Mouse (Mus musculus): ENCODE results near the gene Elfn2. TPM values are rescaled to one million over a fixed set of nuclear protein-coding genes. Genes with fewer than 3 reads are reported as not detected.

Gene Elfn2
- polyA plus RNA-seq (2015; fragmentation: Nextera tagmentation; extraction: Ambion mirVana): 0.10 and 0.13 TPM in 2 replicates

GRCm38 (mm10) chr15:78718290-78719250 lies at the start of gene Elfn2:
Elfn2 (minus strand) TSS chr15:78718771.
- H3K27ac ChIP-seq: no peak within 1 kb of the TSS
- peaks cover 50% of the 10 kb centered on the region for H3K27me3 ChIP-seq (ENCODE audit: insufficient read depth, low read length)
- H3K4me2 ChIP-seq (ENCODE audit: low read length): peak within 1 kb of the TSS; percentile 66
- peaks cover 8% of the 10 kb centered on the region for H3K4me1 ChIP-seq (replicated peaks; ENCODE audit: insufficient read depth, low read length)
- ATAC-seq (replicated peaks; ENCODE audit: low FRiP score, low read depth) (peak; percentile 38; the same call in 1 of the 2 replicates), DNase-seq (ENCODE audit: low spot score) (no peak)
- H3K9me3 ChIP-seq (replicated peaks; ENCODE audit: low read length): no peaks in the 10 kb centered on the region
- no peak for TF ChIP-seq CTCF (IDR thresholded peaks at IDR 0.05; ENCODE audit: low read depth)
- H3K9ac ChIP-seq (ENCODE audit: low read depth, low read length): no peak within 1 kb of the TSS; the same call in 1 of the 2 replicates
- H3K4me3 ChIP-seq (replicated peaks; ENCODE audit: low read depth, low read length): peak within 1 kb of the TSS; percentile 34
- no peaks in the 10 kb centered on the region for H3K36me3 ChIP-seq (ENCODE audit: insufficient read depth, low read length)
- 2% methylated on average over 66 of the region's 89 CpGs for WGBS

- no peak for TF ChIP-seq CTCF (IDR thresholded peaks at IDR 0.05; ENCODE audit: low read depth)
- Histone ChIP-seq H3K27ac (no peak overlapping the region), H3K9me3 (replicated peaks; ENCODE audit: low read length) (no peaks in the 10 kb centered on the region), H3K4me3 (replicated peaks; ENCODE audit: low read depth, low read length) (no peak overlapping the region), H3K9ac (ENCODE audit: low read depth, low read length) (no peak overlapping the region), H3K4me2 (ENCODE audit: low read length) (no peak overlapping the region), H3K36me3 (ENCODE audit: insufficient read depth, low read length) (no peaks in the 10 kb centered on the region), H3K27me3 (ENCODE audit: insufficient read depth, low read length) (no peaks in the 10 kb centered on the region), H3K4me1 (replicated peaks; ENCODE audit: insufficient read depth, low read length) (no peaks in the 10 kb centered on the region)
- DNase-seq (ENCODE audit: low spot score): no peak
- no peak for ATAC-seq (replicated peaks; ENCODE audit: low FRiP score, low read depth)
- 38% methylated on average over 5 of the region's 5 CpGs for WGBS
These were observed 45.1 kb upstream of the Elfn2 start for GRCm38 (mm10) chr15:78763704-78764103.

DNA sequence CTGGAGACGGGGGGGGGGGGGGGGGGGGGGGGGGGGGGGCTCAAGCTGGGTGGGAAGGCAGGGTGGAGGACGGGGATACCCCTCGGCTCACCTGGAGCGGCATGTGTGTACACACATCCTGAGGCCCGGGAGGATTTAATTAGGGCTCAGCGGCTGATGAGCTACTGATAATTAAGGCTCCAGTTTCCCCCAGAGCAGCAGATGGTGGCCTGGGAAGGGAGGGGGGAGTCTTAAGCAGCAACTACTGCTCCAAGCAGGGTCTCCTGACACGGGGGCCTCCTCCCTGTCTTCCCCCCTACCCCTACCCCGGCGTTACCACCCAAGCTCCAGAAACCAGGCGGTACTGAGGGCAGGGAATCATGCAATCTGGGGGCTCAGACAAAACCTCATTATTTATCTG lies 44.6 kb upstream of the Elfn2 start:
- no peak overlapping the region for H3K4me3 ChIP-seq (replicated peaks; ENCODE audit: low read depth, low read length)
- no peaks in the 10 kb centered on the region for H3K9me3 ChIP-seq (replicated peaks; ENCODE audit: low read length)
- 35% methylated on average over 6 of the region's 10 CpGs for WGBS
- H3K27me3 ChIP-seq (ENCODE audit: insufficient read depth, low read length): no peaks in the 10 kb centered on the region
- TF ChIP-seq CTCF (IDR thresholded peaks at IDR 0.05; ENCODE audit: low read depth): no peak
- H3K4me2 ChIP-seq (ENCODE audit: low read length): no peak overlapping the region
- no peak overlapping the region for H3K9ac ChIP-seq (ENCODE audit: low read depth, low read length)
- H3K4me1 ChIP-seq (replicated peaks; ENCODE audit: insufficient read depth, low read length): no peaks in the 10 kb centered on the region
- no peak overlapping the region for H3K27ac ChIP-seq
- ATAC-seq (replicated peaks; ENCODE audit: low FRiP score, low read depth) (no peak), DNase-seq (ENCODE audit: low spot score) (no peak)
- H3K36me3 ChIP-seq (ENCODE audit: insufficient read depth, low read length): no peaks in the 10 kb centered on the region

- Histone ChIP-seq H3K27ac (no peak overlapping the region), H3K9ac (ENCODE audit: low read depth, low read length) (no peak overlapping the region), H3K27me3 (ENCODE audit: insufficient read depth, low read length) (no peaks in the 10 kb centered on the region), H3K4me3 (replicated peaks; ENCODE audit: low read depth, low read length) (no peak overlapping the region), H3K4me2 (ENCODE audit: low read length) (no peak overlapping the region), H3K9me3 (replicated peaks; ENCODE audit: low read length) (no peaks in the 10 kb centered on the region), H3K4me1 (replicated peaks; ENCODE audit: insufficient read depth, low read length) (no peaks in the 10 kb centered on the region), H3K36me3 (ENCODE audit: insufficient read depth, low read length) (no peaks in the 10 kb centered on the region)
- ATAC-seq (replicated peaks; ENCODE audit: low FRiP score, low read depth) (no peak), DNase-seq (ENCODE audit: low spot score) (no peak)
- TF ChIP-seq CTCF (IDR thresholded peaks at IDR 0.05; ENCODE audit: low read depth): no peak
- 81% methylated on average over 13 of the region's 13 CpGs for WGBS
These were observed 42.5 kb upstream of the Elfn2 start for GRCm38 (mm10) chr15:78761112-78761511.

GRCm38 (mm10) chr15:78758132-78758531 lies 39.6 kb upstream of the Elfn2 start:
- ATAC-seq (replicated peaks; ENCODE audit: low FRiP score, low read depth) (no peak), DNase-seq (ENCODE audit: low spot score) (no peak)
- no peaks in the 10 kb centered on the region for H3K9me3 ChIP-seq (replicated peaks; ENCODE audit: low read length)
- H3K9ac ChIP-seq (ENCODE audit: low read depth, low read length): no peak overlapping the region
- no peaks in the 10 kb centered on the region for H3K36me3 ChIP-seq (ENCODE audit: insufficient read depth, low read length)
- no peak for TF ChIP-seq CTCF (IDR thresholded peaks at IDR 0.05; ENCODE audit: low read depth)
- WGBS: 85% methylated on average over 6 of the region's 6 CpGs
- H3K4me2 ChIP-seq (ENCODE audit: low read length): no peak overlapping the region
- H3K27ac ChIP-seq: no peak overlapping the region
- H3K4me1 ChIP-seq (replicated peaks; ENCODE audit: insufficient read depth, low read length): no peaks in the 10 kb centered on the region
- no peaks in the 10 kb centered on the region for H3K27me3 ChIP-seq (ENCODE audit: insufficient read depth, low read length)
- no peak overlapping the region for H3K4me3 ChIP-seq (replicated peaks; ENCODE audit: low read depth, low read length)

- WGBS: 58% methylated on average over 12 of the region's 12 CpGs
- no peak overlapping the region for H3K4me2 ChIP-seq (ENCODE audit: low read length)
- no peak for TF ChIP-seq CTCF (IDR thresholded peaks at IDR 0.05; ENCODE audit: low read depth)
- no peak overlapping the region for H3K9ac ChIP-seq (ENCODE audit: low read depth, low read length)
- H3K4me3 ChIP-seq (replicated peaks; ENCODE audit: low read depth, low read length): no peak overlapping the region
- H3K36me3 ChIP-seq (ENCODE audit: insufficient read depth, low read length): no peaks in the 10 kb centered on the region
- no peak overlapping the region for H3K27ac ChIP-seq
- H3K9me3 ChIP-seq (replicated peaks; ENCODE audit: low read length): no peaks in the 10 kb centered on the region
- ATAC-seq (replicated peaks; ENCODE audit: low FRiP score, low read depth) (peak; percentile 38; the same call in 1 of the 2 replicates), DNase-seq (ENCODE audit: low spot score) (no peak)
- no peaks in the 10 kb centered on the region for H3K4me1 ChIP-seq (replicated peaks; ENCODE audit: insufficient read depth, low read length)
- H3K27me3 ChIP-seq (ENCODE audit: insufficient read depth, low read length): no peaks in the 10 kb centered on the region
These were observed 37.6 kb upstream of the Elfn2 start for GRCm38 (mm10) chr15:78755966-78756725.
